Mouse (Mus musculus) bone marrow, adult 2 months (tissue): ENCODE results near the gene Sept4.

Experiments used
- CTCF ChIP-seq: fragments of 200-500 bp; IDR thresholded peaks from 2 replicates; pipeline ENCODE4 v1.5.1; 2011; ENCODE audit warnings: low read length, control low read depth; ENCODE audit not compliant: control insufficient read depth, insufficient read depth
- POLR2A ChIP-seq: fragments of 200-500 bp; IDR thresholded peaks from 2 replicates; pipeline ENCODE4 v1.6.1; 2011; ENCODE audit warnings: low read depth, mild to moderate bottlenecking, control low read depth, low read length, borderline replicate concordance; ENCODE audit not compliant: control insufficient read depth

- TF ChIP-seq POLR2A = no peak
- TF ChIP-seq CTCF = no peak
These were observed 10.4 kb downstream of the Sept4 start for GRCm38 (mm10) chr11:87578963-87579601.
